Mouse (Mus musculus) stomach, embryonic 16.5 days (tissue): Measurements from ENCODE around the gene Olfr761. TPM values are rescaled to one million over a fixed set of nuclear protein-coding genes. Genes with fewer than 3 reads are reported as not detected.
"Not testable (repeated sequence)": the region's sequence is repeated elsewhere in the genome, so short reads cannot be mapped to it uniquely, and the experiment has no call there.

ENCODE experiments used
- ATAC-seq: fragments of 200-750 bp; cut with Nextera tagmentation; 2 replicates; pipeline ENCODE4 v1.8.0; 2017; ENCODE audit warnings: moderate number of reproducible peaks, moderate TSS enrichment; ENCODE audit not compliant: insufficient read depth, low FRiP score
- H3K27ac ChIP-seq: fragments of 300-500 bp; sonication (generic); 2 replicates; pipeline ENCODE4 v1.5.1; 2014; ENCODE audit warnings: low read length
- H3K27me3 ChIP-seq: fragments of 300-500 bp; sonication (generic); 2 replicates; pipeline ENCODE4 v1.6.1; 2014; ENCODE audit warnings: low read length, control low read depth, mixed read lengths; ENCODE audit not compliant: control insufficient read depth, insufficient read depth
- H3K36me3 ChIP-seq: fragments of 300-500 bp; sonication (generic); 2 replicates; pipeline ENCODE4 v1.6.1; 2014; ENCODE audit warnings: low read length; ENCODE audit not compliant: control insufficient read depth, insufficient read depth
- H3K4me1 ChIP-seq: fragments of 300-500 bp; sonication (generic); 2 replicates; pipeline ENCODE4 v1.6.1; 2014; ENCODE audit warnings: low read length, control low read depth, mixed read lengths; ENCODE audit not compliant: control insufficient read depth, insufficient read depth
- H3K4me2 ChIP-seq: fragments of 300-500 bp; sonication (generic); 2 replicates; pipeline ENCODE4 v1.6.1; 2014; ENCODE audit warnings: low read depth, low read length, mixed read lengths
- H3K4me3 ChIP-seq: fragments of 300-500 bp; sonication (generic); replicated peaks from 2 replicates; pipeline ENCODE4 v1.5.1; 2014; ENCODE audit warnings: mild to moderate bottlenecking, low read length
- H3K9ac ChIP-seq: fragments of 300-500 bp; sonication (generic); 2 replicates; pipeline ENCODE4 v1.6.1; 2014; ENCODE audit warnings: low read length
- H3K9me3 ChIP-seq: fragments of 300-500 bp; sonication (generic); replicated peaks from 2 replicates; pipeline ENCODE4 v1.6.1; 2016; ENCODE audit warnings: low read length, control low read depth; ENCODE audit not compliant: control insufficient read depth
- WGBS: fragments of 180-500 bp; shearing (Covaris S2); extraction: QIAGEN DNeasy Blood & Tissue Kit; methylation state at CpG from one replicate; pipeline ENCODE4 v1.1.7; 2014; 5-methylcytosine and 5-hydroxymethylcytosine counted together
- polyA plus RNA-seq: library from polyadenylated mRNA; unstranded; fragments of >200 nt; fragmentation: Nextera tagmentation; extraction: Ambion mirVana; gene quantifications from 2 replicates; pipeline ENCODE4 v1.2.1, GENCODE M21; 2015

The Olfr761 gene
- polyA plus RNA-seq: not detected in 2 replicates

DNA sequence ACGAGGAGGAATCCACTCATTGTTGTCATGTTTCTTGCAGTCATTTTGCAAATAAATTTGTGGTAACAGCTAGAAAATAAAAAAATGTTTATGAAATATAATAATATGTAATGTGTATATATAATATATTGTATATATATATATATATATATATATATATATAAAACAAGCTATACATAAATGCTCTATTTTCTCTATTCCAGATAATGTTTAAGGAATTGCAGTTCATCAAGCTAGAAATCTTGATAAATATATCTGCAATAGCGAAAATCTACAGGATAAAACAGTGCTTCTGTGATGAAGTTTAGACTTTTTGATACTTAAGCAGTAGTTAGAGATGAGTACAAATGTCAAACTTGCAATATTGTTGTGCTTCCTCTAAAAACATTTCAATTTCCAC, at the start of gene Olfr761:
TSS of gene Olfr761 (minus strand) at position 101 of the 400 bp plus-strand sequence.
- H3K4me1 ChIP-seq: no peaks in the 10 kb centered on the region
- no peaks in the 10 kb centered on the region for H3K27me3 ChIP-seq
- no peaks in the 10 kb centered on the region for H3K36me3 ChIP-seq
- no peak within 1 kb of the TSS for H3K4me3 ChIP-seq
- H3K27ac ChIP-seq: no peak within 1 kb of the TSS
- no peak for ATAC-seq
- H3K9me3 ChIP-seq: no peaks in the 10 kb centered on the region
- 60% methylated on average over 2 of the region's 2 CpGs for WGBS
- H3K4me2 ChIP-seq: no peak within 1 kb of the TSS
- no peak within 1 kb of the TSS for H3K9ac ChIP-seq

DNA sequence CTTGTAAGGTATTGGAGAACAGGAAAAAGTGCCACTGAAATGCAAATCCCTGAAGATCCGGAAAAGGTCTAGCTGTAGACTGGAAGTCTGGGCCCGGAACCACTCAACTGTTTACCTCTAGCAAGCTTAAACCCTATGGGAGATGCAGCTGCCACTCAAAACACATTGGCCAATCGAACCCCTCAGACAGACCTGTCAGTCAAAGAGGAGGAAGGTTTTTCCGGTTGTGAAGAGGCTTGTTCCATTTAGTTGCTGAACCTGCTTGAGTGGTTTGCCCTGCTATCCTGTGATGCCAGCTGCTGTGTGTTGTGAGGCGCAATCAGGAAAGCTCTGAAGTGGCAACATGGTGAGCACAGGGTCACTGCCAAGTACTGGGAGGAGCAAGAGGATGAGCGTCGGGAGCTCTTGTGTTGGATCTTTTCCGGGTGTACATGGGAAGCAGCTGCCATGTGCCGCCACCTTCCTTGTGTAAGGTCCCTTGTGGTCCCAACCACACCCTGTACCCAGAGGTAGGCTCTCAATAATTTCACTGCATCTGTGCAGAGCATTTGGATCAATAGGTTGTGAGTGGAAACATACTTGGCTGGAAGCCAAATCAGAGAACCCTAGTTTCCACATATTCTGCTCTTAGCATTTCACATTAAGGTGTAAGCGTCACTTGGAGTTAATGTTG, 42.9 kb upstream of the Olfr761 start:
- no peak overlapping the region for H3K4me2 ChIP-seq
- no peak overlapping the region for H3K4me3 ChIP-seq
- no peak for ATAC-seq
- no peaks in the 10 kb centered on the region for H3K4me1 ChIP-seq
- no peak overlapping the region for H3K9ac ChIP-seq
- H3K27me3 ChIP-seq: no peaks in the 10 kb centered on the region
- H3K36me3 ChIP-seq: no peaks in the 10 kb centered on the region
- no peak overlapping the region for H3K27ac ChIP-seq
- WGBS: 51% methylated on average over 10 of the region's 10 CpGs
- no peaks in the 10 kb centered on the region for H3K9me3 ChIP-seq

DNA sequence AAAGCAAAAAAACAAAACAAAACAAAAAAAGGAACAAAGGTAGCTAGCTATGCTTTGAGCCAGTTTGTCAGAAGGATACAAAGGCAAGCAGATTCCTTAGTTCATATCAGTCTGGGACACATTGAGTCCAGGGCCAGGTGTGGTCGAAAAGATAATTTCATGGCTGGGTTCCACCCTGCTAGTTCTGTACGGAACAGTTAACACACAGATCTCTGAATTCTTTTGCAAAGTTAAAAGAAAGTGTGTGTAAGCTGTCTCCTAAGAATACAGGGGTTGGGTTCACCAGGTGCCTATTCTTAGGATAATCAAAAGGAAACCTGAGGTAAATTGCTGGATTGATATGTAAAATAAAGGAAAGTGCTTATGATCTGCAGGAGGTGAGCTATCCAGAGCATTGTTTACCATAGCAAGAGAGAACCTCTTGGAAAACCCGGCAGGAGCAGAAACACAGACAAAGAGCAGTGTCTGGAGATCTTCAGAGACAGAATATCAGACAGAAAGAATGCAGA, 37.6 kb upstream of the Olfr761 start:
- no peaks in the 10 kb centered on the region for H3K27me3 ChIP-seq
- H3K9ac ChIP-seq: no peak overlapping the region
- WGBS: 51% methylated on average over 3 of the region's 3 CpGs
- H3K4me2 ChIP-seq: no peak overlapping the region
- no peaks in the 10 kb centered on the region for H3K4me1 ChIP-seq
- H3K27ac ChIP-seq: no peak overlapping the region
- H3K36me3 ChIP-seq: no peaks in the 10 kb centered on the region
- no peaks in the 10 kb centered on the region for H3K9me3 ChIP-seq
- H3K4me3 ChIP-seq: no peak overlapping the region
- no peak for ATAC-seq

DNA sequence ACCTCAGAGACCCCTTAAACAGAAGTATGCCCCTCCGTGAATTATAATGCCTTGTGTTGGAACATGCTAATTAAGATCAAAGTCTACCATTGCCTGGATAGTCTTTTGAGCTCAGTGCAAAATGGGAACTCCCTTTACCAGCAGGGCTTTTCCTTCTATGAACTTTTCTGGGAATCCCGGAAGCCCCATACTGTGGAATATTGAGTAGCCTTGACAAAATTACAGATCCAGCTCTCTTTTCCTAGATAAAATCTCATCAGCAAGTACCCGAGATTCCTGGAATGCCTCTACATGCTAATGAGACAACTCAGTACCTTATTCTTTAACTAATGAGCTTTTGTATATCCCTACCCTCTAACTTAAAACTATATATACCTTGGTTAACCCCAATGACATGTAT, 20.7 kb upstream of the Olfr761 start:
- Histone ChIP-seq H3K36me3 (no peaks in the 10 kb centered on the region), H3K9ac (no peak overlapping the region), H3K4me3 (no peak overlapping the region), H3K4me2 (no peak overlapping the region), H3K27me3 (no peaks in the 10 kb centered on the region), H3K9me3 (no peaks in the 10 kb centered on the region), H3K4me1 (no peaks in the 10 kb centered on the region), H3K27ac (no peak overlapping the region)
- no peak for ATAC-seq
- 83% methylated on average over 3 of the region's 3 CpGs for WGBS

DNA sequence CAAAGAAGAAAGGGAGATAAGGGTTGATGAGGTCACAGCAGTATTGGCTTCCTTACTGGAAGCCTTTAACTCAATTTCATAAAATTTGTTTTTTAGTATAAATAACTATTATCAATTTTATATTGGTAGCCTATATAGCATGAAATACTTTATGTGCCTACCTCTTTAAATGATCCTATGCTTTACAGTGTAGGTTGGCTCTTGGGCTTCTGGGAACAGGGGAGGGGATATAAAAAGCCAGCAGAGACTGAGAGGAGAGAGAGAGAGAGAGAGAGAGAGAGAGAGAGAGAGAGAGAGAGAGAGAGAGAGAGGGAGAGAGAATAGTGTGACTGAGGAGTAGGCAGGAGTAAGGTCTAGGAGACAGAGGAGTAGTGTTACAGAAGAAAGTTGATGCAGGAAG, 32.6 kb downstream of the Olfr761 start, which contains the start of gene Olfr128:
TSS of gene Olfr128 (plus strand) at position 301 of the 400 bp plus-strand sequence.
- Histone ChIP-seq H3K27ac (no peak within 1 kb of the TSS), H3K27me3 (no peaks in the 10 kb centered on the region), H3K36me3 (no peaks in the 10 kb centered on the region), H3K9ac (no peak within 1 kb of the TSS), H3K4me1 (no peaks in the 10 kb centered on the region), H3K9me3 (no peaks in the 10 kb centered on the region), H3K4me3 (no peak within 1 kb of the TSS), H3K4me2 (no peak within 1 kb of the TSS)
- no peak for ATAC-seq

DNA sequence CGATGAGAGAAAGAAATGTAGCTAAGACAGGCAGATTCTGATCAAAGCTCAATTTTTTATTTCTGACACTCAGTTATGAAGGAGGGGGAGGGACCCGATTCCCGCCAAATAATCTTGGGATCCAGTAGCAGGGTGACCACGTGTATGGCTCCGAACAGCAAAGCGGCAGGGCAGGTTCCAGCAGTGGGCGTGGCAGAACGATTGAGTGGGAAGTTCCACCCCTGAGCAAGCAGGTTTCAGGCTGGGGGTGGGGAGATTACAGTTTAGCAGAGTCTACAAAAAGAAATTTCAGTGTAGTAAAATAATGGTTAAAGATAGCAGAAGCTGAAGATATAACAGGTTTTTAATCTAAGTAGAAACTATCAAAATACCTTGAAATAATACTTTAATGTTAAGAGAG, 46.1 kb downstream of the Olfr761 start:
- H3K9me3 ChIP-seq, ATAC-seq, H3K27me3 ChIP-seq, H3K4me1 ChIP-seq, H3K9ac ChIP-seq, H3K36me3 ChIP-seq, H3K27ac ChIP-seq, H3K4me3 ChIP-seq, H3K4me2 ChIP-seq: not testable (repeated sequence)
- WGBS: 58% methylated on average over 8 of the region's 8 CpGs

Other genes starting within 250 kb of the Olfr761 start
- gene Olfr120, start 231.3 kb downstream of the Olfr761 start, polyA plus RNA-seq: not detected in 2 replicates
- not detected in 2 replicates for gene Olfr121, start 204.2 kb downstream of the Olfr761 start, polyA plus RNA-seq
- not detected in 2 replicates for gene Olfr122, start 184.5 kb downstream of the Olfr761 start, polyA plus RNA-seq
- not detected in 2 replicates for gene Olfr123, start 159.6 kb downstream of the Olfr761 start, polyA plus RNA-seq
- gene Olfr124, start 153.2 kb downstream of the Olfr761 start, polyA plus RNA-seq: not detected in 2 replicates
- gene Olfr125, start 120.1 kb downstream of the Olfr761 start, polyA plus RNA-seq: not detected in 2 replicates
- not detected in 2 replicates for gene Olfr126, start 105.6 kb downstream of the Olfr761 start, polyA plus RNA-seq
- not detected in 2 replicates for gene Olfr127, start 52.6 kb downstream of the Olfr761 start, polyA plus RNA-seq
- not detected in 2 replicates for gene Olfr128, start 32.5 kb downstream of the Olfr761 start, polyA plus RNA-seq
- not detected in 2 replicates for gene Olfr129, start 107.0 kb upstream of the Olfr761 start, polyA plus RNA-seq
- not detected in 2 replicates for gene Olfr130, start 110.8 kb upstream of the Olfr761 start, polyA plus RNA-seq
- not detected in 2 replicates for gene Olfr131, start 135.6 kb upstream of the Olfr761 start, polyA plus RNA-seq
- gene Olfr132, start 181.4 kb upstream of the Olfr761 start, polyA plus RNA-seq: not detected in 2 replicates
- not detected in 2 replicates for gene Olfr133, start 192.2 kb upstream of the Olfr761 start, polyA plus RNA-seq
- not detected in 2 replicates for gene Olfr134, start 218.3 kb upstream of the Olfr761 start, polyA plus RNA-seq